Mouse (Mus musculus) kidney, embryonic 16.5 days (tissue): ENCODE results near the gene Gde1. TPM values are rescaled to one million over a fixed set of nuclear protein-coding genes. Genes with fewer than 3 reads are reported as not detected.
A peak's percentile ranks its signal among the peaks of the same experiment; 100 is the strongest.

ENCODE experiments used
- ATAC-seq: fragments of 200-750 bp; cut with Nextera tagmentation; 2 replicates; pipeline ENCODE4 v1.8.0; 2017; ENCODE audit warnings: moderate TSS enrichment; ENCODE audit not compliant: low FRiP score, low TSS enrichment
- H3K27ac ChIP-seq: fragments of 300-500 bp; sonication (generic); 2 replicates; pipeline ENCODE4 v1.5.1; 2014; ENCODE audit warnings: low read length
- H3K27me3 ChIP-seq: fragments of 300-500 bp; sonication (generic); 2 replicates; pipeline ENCODE4 v1.6.1; 2014; ENCODE audit warnings: low read length, control low read depth, mixed read lengths; ENCODE audit not compliant: insufficient read depth
- H3K36me3 ChIP-seq: fragments of 300-500 bp; sonication (generic); 2 replicates; pipeline ENCODE4 v1.6.1; 2014; ENCODE audit warnings: low read length, control low read depth, mixed read lengths; ENCODE audit not compliant: insufficient read depth
- H3K4me1 ChIP-seq: fragments of 300-500 bp; sonication (generic); 2 replicates; pipeline ENCODE4 v1.6.1; 2014; ENCODE audit warnings: low read length, control low read depth, mixed read lengths; ENCODE audit not compliant: insufficient read depth
- H3K4me2 ChIP-seq: fragments of 300-500 bp; sonication (generic); replicated peaks from 2 replicates; pipeline ENCODE4 v1.6.1; 2014; ENCODE audit warnings: low read depth, low read length
- H3K4me3 ChIP-seq: fragments of 300-500 bp; sonication (generic); 2 replicates; pipeline ENCODE4 v1.5.1; 2014; ENCODE audit warnings: mild to moderate bottlenecking, low read length
- H3K9ac ChIP-seq: fragments of 300-500 bp; sonication (generic); replicated peaks from 2 replicates; pipeline ENCODE4 v1.6.1; 2014; ENCODE audit warnings: low read length
- H3K9me3 ChIP-seq: fragments of 300-500 bp; sonication (generic); 2 replicates; pipeline ENCODE4 v1.6.1; 2016; ENCODE audit warnings: low read length, control low read depth
- WGBS: fragments of 180-500 bp; shearing (Covaris S2); extraction: QIAGEN DNeasy Blood & Tissue Kit; methylation state at CpG from one replicate; pipeline ENCODE4 v1.1.7; 2014; 5-methylcytosine and 5-hydroxymethylcytosine counted together
- polyA plus RNA-seq: library from polyadenylated mRNA; unstranded; fragments of >200 nt; fragmentation: Nextera tagmentation; extraction: Ambion mirVana; gene quantifications from 2 replicates; pipeline ENCODE4 v1.2.1, GENCODE M21; 2015

Gde1 gene
- polyA plus RNA-seq, 1 experiment from 2014 or later = 109 TPM

DNA sequence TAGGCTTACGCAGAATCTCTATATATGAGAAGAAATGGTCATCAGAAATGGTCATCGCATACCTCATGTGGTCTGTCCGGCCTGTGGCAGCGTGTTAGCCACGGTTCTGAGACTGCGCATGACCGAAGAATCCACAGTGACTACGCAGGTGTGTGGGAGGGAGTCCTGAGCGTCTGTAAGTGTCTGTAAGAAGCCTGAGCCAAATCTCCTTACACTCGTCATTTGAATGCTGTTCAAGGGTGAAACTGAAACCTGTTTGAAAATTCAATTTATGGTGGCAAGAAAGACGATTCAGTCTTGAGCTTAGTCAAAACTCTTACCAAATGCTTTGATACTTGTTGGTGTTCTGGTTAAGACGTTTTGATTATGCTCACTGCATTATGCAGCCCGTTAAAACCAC is 27.6 kb upstream of the Gde1 start:
- ATAC-seq = no peak
- Histone ChIP-seq H3K9ac (no peak overlapping the region), H3K36me3 (peaks cover 19% of the 10 kb centered on the region), H3K27me3 (no peaks in the 10 kb centered on the region), H3K4me3 (no peak overlapping the region), H3K9me3 (no peaks in the 10 kb centered on the region), H3K4me1 (no peaks in the 10 kb centered on the region), H3K27ac (no peak overlapping the region), H3K4me2 (no peak overlapping the region)
- WGBS = 92% methylated on average over 13 of the region's 13 CpGs

DNA sequence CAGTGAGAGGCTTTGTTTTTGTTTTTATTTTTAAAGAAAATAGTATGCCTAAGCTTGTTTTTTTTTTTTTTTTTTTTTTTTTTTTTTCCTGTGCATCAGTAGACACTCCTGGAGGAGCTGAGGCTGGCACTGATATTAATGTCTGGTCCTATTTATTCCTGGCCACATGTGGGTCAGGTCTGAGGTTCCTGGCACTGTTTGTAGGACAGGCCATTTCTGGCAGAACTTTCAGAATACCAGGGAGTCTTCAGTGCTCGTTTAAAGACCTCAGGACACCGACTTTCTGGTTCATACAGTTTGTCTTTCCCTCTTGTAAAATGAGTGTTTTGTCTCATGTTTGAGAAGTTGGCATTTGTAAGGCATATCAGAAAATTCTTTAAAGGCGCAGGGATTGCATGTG is 26.2 kb upstream of the Gde1 start:
- H3K27ac ChIP-seq = no peak overlapping the region
- H3K9ac ChIP-seq = no peak overlapping the region
- no peak for ATAC-seq
- H3K36me3 ChIP-seq = peaks cover 20% of the 10 kb centered on the region; the same call in 1 of the 2 replicates
- H3K9me3 ChIP-seq = no peaks in the 10 kb centered on the region
- no peaks in the 10 kb centered on the region for H3K27me3 ChIP-seq
- no peak overlapping the region for H3K4me3 ChIP-seq
- no peaks in the 10 kb centered on the region for H3K4me1 ChIP-seq
- WGBS = 87% methylated on average over 3 of the region's 3 CpGs
- no peak overlapping the region for H3K4me2 ChIP-seq

DNA sequence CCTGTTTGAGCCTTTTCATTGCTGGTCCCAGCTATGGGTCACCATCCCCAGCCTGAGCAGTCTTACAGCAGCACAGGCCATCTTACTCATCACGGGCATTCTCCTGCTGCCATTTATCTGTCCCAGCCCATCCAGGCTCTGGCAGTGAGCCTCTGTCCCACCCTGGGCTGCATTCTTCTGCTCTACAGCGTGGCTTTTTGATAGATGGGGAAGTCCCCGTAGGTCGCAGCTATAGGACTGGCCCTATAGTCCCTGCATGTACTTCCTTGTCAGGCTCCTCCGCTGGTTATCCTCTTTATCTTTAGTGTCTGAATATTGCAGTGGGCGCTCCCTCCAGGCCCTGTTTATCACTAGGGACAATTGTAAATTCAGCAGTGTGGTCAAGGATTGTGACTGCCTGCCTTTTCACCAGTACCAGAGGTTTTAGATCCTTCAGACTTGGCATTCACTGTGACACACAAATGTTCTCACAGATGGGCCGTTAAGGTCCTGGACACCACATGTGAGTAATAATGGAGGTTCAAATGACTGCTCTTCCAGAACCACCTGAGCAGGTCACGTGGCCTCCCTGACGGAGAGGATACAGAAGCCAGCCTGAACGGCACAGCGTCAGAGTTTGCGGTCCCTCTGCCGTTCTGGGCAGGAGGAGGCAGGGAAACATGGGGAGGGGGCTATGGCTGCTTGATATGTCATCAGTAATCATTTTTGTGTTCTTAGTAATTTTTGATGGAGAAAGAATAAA is 23.4 kb upstream of the Gde1 start:
- peaks cover 32% of the 10 kb centered on the region for H3K36me3 ChIP-seq
- no peaks in the 10 kb centered on the region for H3K27me3 ChIP-seq
- H3K4me2 ChIP-seq = no peak overlapping the region
- H3K9ac ChIP-seq = no peak overlapping the region
- H3K4me1 ChIP-seq = no peaks in the 10 kb centered on the region
- H3K4me3 ChIP-seq = no peak overlapping the region
- no peaks in the 10 kb centered on the region for H3K9me3 ChIP-seq
- ATAC-seq = no peak
- WGBS = 91% methylated on average over 13 of the region's 13 CpGs
- no peak overlapping the region for H3K27ac ChIP-seq

DNA sequence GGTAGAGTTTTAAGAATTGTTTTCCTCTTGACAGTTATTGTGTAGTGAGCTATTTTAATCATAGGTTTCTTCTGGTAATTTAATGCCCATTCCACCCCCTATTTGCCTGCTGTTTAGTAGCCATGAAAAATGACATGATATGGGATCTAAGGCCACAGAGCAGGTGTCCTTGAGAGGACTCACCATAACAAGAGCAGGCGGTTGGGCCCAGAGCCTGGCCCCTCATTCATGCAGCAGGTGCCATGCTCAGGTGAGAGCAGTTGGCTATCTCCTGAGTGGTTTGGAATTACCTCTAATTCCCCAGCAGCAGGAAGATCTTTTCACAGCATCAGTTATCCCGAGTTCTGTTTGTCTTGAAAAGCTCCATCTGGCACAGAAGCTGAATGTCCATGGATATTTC is 19.9 kb upstream of the Gde1 start:
- Histone ChIP-seq H3K4me2 (no peak overlapping the region), H3K36me3 (peaks cover 42% of the 10 kb centered on the region), H3K27me3 (no peaks in the 10 kb centered on the region), H3K4me3 (no peak overlapping the region), H3K9me3 (no peaks in the 10 kb centered on the region), H3K9ac (no peak overlapping the region), H3K27ac (no peak overlapping the region), H3K4me1 (no peaks in the 10 kb centered on the region)
- 79% methylated on average over 2 of the region's 2 CpGs for WGBS
- no peak for ATAC-seq

DNA sequence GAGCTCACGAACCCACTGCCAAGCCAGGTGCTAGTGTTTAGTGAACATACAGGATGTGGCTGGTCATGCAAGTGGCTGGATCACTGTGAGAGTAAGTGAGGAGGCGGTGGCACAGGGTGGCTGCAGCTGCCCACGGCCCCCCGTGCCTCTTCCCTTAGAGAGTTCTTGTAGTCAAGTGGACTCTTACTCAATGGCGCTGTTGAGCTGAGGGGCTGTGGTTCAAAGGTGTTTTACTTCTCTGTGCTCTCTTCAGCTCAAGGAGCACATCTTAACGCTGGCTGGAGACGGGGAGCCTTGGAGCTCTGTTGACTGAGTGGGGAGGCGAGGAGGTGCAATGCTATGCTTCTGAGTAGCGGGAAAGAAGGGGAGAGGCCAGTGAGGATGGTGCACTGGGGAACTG is 18.3 kb upstream of the Gde1 start:
- no peak overlapping the region for H3K9ac ChIP-seq
- H3K27me3 ChIP-seq = no peaks in the 10 kb centered on the region
- no peak overlapping the region for H3K27ac ChIP-seq
- 94% methylated on average over 9 of the region's 9 CpGs for WGBS
- no peak overlapping the region for H3K4me2 ChIP-seq
- no peaks in the 10 kb centered on the region for H3K9me3 ChIP-seq
- H3K4me1 ChIP-seq = no peaks in the 10 kb centered on the region
- no peak for ATAC-seq
- peaks cover 39% of the 10 kb centered on the region for H3K36me3 ChIP-seq
- H3K4me3 ChIP-seq = no peak overlapping the region

DNA sequence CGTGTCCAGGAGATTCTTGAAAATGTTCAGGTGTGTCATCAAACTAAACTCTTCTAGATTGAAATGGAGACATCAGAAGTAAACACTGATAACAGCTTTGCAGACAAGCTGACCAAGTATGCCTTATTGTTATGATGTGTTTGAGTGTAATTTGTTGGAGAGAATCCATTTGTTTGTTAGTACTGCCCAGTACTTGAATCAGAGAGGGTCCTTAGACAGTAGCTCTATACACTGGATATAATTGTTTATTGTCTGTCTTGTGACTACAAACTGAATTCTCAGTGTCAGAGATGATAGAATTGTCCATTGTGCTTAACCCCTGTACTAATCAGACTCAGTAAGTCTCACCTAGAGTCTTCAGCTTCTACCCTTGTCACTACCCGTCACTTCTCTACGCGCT is 12.5 kb upstream of the Gde1 start:
- H3K9ac ChIP-seq = no peak overlapping the region
- H3K4me1 ChIP-seq = peaks cover 7% of the 10 kb centered on the region; the same call in 1 of the 2 replicates
- no peak for ATAC-seq
- H3K27ac ChIP-seq = no peak overlapping the region
- H3K9me3 ChIP-seq = no peaks in the 10 kb centered on the region
- no peaks in the 10 kb centered on the region for H3K27me3 ChIP-seq
- H3K4me2 ChIP-seq = no peak overlapping the region
- peaks cover 23% of the 10 kb centered on the region; the same call in 1 of the 2 replicates for H3K36me3 ChIP-seq
- H3K4me3 ChIP-seq = no peak overlapping the region
- 95% methylated on average over 4 of the region's 4 CpGs for WGBS

DNA sequence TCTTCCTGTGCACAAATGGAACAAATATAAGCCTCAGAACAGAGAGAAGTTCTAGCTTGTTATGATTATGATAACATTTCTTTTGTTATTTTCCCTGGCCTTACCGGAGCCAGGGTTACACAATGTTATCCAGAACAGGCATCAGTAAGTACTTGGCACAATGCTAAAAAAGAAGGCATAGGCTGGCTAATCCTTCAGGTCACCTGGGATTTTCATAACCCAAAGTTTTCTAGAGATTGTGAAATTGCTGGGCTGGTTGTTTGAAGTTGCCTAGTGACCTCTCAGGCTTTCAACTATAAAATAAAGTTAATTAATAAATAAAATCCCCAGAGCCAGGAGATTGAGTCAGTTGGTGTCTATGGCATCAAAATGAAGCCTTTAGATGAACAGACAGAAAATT is 9.3 kb upstream of the Gde1 start:
- no peak for ATAC-seq
- whole genome bisulfite sequencing = 91% methylated on average over 1 of the region's 1 CpGs
- H3K4me2 ChIP-seq = no peak overlapping the region

DNA sequence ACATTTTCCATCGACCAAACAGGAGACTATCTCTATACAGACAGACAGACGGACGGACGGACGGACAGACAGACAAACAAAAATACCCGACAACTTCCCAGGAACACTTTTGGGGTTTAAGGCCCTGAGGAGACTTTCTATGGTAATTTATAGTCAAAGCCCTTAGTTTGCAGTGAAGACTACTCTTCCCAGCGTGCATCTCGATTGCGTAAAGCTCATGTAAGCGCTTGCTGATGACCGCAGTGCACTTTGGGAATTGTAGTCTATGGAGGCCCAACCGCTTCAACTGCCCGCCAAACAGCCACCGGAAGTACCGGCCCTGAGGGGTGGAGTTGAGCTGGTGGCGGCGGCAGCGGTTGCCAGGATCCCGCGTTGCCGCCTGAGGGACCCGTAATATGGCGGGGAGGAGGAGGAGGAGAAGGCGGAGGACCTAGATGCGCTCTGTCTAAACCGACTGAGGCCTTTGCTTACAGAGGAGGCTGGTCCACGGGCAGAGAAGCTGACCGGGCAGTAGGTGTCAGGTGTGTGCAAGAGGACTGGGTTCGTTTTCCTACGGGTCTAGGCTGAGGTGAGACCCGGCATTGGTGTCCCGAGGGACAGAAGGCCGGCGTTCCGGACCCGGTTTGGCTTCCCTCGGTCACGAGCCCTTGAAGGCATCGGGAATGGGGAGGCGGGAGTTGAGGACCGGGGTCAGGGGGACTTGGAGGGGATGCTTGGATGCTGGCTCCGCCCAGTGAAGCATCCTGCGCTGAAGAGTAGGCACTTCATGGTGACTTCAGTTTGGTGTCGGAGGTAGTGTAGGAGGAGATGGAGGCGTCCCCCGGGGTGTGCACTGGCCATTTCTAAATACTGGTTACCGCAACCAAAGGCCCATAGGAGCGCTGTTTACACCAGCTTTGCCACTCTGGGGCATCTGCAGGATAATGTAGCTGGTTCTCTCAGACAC is 6.9 kb upstream of the Gde1 start, which contains the start of gene Ccp110:
Gene Ccp110 (plus strand): TSS at position 325 of the 946 bp plus-strand sequence.
- H3K4me2 ChIP-seq = peak within 1 kb of the TSS; percentile 69
- peaks cover 9% of the 10 kb centered on the region; the same call in 1 of the 2 replicates for H3K4me1 ChIP-seq
- H3K36me3 ChIP-seq = peaks cover 4% of the 10 kb centered on the region; the same call in 1 of the 2 replicates
- H3K9me3 ChIP-seq = no peaks in the 10 kb centered on the region
- H3K27me3 ChIP-seq = no peaks in the 10 kb centered on the region
- WGBS = 1% methylated on average over 48 of the region's 48 CpGs
- peak within 1 kb of the TSS; percentile 78 for H3K4me3 ChIP-seq
- ATAC-seq = peak; percentile 98
- peak within 1 kb of the TSS; percentile 79 for H3K9ac ChIP-seq
- no peak within 1 kb of the TSS for H3K27ac ChIP-seq

More for the DNA sequence above, 9.3 kb upstream of the Gde1 start:
- no peak overlapping the region for H3K4me3 ChIP-seq
- H3K27ac ChIP-seq = no peak overlapping the region
- peaks cover 9% of the 10 kb centered on the region; the same call in 1 of the 2 replicates for H3K4me1 ChIP-seq
- H3K27me3 ChIP-seq = no peaks in the 10 kb centered on the region
- H3K36me3 ChIP-seq = peaks cover 9% of the 10 kb centered on the region; the same call in 1 of the 2 replicates
- no peaks in the 10 kb centered on the region for H3K9me3 ChIP-seq
- no peak overlapping the region for H3K9ac ChIP-seq

DNA sequence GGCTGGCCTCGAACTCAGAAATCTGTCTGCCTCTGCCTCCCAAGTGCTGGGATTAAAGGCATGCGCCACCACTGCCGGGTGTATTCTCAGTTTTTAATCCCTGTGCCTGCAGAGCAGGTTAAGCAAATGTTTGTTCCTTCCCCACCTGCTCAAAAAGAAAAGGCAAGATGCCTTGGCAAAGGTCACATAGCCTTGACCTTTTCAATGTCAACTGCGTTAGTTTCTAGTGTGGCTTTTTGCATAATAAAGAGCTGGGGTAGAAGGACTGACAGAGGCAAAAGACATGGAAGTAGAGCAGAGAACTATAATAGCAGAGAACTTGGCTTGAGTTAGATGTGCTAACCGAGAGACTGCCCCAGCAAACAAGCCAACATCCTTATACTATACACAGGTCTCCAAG is 5.2 kb upstream of the Gde1 start:
- peaks cover 16% of the 10 kb centered on the region for H3K4me1 ChIP-seq
- H3K4me2 ChIP-seq = no peak overlapping the region
- H3K27me3 ChIP-seq = no peaks in the 10 kb centered on the region
- no peaks in the 10 kb centered on the region for H3K9me3 ChIP-seq
- no peak overlapping the region for H3K4me3 ChIP-seq
- H3K9ac ChIP-seq = no peak overlapping the region
- peaks cover 4% of the 10 kb centered on the region; the same call in 1 of the 2 replicates for H3K36me3 ChIP-seq
- H3K27ac ChIP-seq = no peak overlapping the region
- no peak for ATAC-seq
- 70% methylated on average over 5 of the region's 5 CpGs for WGBS
